Mouse (Mus musculus) kidney, adult 2 months (tissue): ENCODE data around the gene Gm10037.

Experiments used
- CTCF ChIP-seq: fragments of 200-500 bp; conservative IDR thresholded peaks from 2 replicates; pipeline ENCODE4 v1.5.1; 2011; ENCODE audit warnings: low read depth, mild to moderate bottlenecking, control low read depth, low read length, moderate library complexity, mixed read lengths; ENCODE audit not compliant: insufficient read depth, insufficient read length
- POLR2A ChIP-seq: fragments of 200-500 bp; IDR thresholded peaks from one replicate; pipeline ENCODE4 v1.6.1; 2011; ENCODE audit warnings: low read depth, low read length, control low read depth

DNA sequence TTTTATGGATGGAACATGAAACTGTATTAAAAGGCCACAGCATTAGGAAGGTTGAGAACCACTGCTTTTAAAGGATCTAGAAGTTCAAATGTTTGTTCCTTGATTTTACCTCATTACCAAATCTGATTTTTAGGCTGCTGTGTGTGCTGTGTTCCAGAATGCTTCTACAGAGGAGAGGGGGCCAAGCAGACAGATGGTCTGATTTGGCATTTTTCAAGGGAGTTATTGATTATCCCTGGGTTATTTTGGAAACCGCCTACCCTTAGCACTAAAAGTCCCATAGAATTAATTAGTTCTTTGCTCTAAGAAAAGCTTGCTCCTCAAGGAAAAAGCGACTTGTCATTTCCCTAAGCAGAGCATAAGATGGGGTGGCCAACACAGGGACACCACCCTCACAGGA lies 23.1 kb downstream of the Gm10037 start:
- no peak for TF ChIP-seq CTCF
- TF ChIP-seq POLR2A, result no peak
